Mouse (Mus musculus) heart, postnatal 4 days (tissue): ENCODE results near the gene Rasgrp3. TPM values are rescaled to one million over a fixed set of nuclear protein-coding genes. Genes with fewer than 3 reads are reported as not detected.
A peak's percentile ranks its signal among the peaks of the same experiment; 100 is the strongest.

ENCODE experiments used
- DNase-seq: peaks from one replicate; pipeline ENCODE4 v3.0.0; 2021
- total RNA-seq, 2 experiments: library from RNA; stranded (reverse); gene quantifications; 2 replicates each; pipeline ENCODE4 v1.2.3; 2021

The Rasgrp3 gene
- total RNA-seq, 2 experiments from 2014 or later: 51.8 to 53.3 TPM

- DNase-seq: no peak
Observed at GRCm38 (mm10) chr17:75506097-75506675, 70.5 kb downstream of the Rasgrp3 start.

DNA sequence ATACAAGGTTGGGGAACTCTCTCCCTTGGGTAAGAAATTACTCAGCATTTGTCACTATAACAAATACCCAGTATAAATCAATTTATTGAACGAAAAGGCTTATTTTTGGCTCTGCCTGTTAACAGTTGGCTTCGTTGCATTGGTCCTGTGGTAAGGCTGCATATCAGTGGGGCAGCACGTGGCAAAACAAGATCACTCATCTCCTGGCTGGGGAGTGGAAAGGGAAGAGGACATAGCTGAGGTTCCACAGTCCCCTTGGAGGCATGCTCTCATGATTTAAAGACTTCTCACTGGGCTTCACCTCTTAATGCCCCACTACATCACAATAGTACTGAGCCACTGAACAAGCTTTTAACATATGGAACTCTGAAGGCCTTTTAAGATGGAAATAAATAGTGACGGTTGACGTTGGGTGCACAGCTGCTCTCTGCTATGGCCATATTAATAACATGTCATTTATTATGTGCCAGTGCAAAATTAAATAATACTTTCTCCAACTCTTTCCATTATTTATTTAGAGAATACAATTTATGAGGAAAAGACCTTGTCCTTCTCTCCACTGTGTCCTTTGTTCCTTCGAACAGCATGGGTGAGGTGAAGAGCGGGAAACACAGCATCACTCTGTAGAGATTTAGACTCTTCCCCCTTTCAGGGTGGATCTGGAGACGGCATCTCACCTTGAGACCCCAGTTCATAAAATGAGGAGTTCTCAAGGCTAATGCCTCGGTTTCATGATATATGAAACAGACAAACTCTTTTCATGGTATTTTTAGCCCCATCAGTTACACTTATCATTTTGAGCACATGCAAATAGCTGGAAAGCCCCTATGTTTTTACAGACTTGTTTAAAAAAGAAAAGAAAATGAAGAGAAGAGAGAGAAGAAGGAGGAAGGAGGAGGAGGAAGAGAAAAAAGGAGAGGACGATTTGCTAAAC is 71.3 kb downstream of the Rasgrp3 start:
- no peak for DNase-seq

DNA sequence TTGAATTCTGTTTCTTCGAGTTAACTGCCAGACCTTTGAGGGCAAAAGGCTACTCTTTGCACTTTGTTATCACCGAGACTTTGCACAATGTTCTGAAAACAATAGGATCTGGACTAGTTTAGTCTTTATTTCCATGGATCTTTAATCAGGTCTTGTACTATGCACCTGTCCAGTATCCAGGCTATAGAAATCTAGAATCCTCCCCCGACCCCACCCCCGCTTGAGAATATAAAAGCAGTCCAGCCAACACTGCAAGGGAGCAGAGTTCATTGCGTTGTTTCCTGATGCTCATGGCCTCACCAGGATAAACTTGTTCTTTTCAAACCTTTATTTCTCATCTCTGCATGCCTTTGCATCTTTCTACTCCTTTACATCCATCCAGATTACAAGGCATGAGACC is 73.6 kb downstream of the Rasgrp3 start:
- DNase-seq: no peak

DNA sequence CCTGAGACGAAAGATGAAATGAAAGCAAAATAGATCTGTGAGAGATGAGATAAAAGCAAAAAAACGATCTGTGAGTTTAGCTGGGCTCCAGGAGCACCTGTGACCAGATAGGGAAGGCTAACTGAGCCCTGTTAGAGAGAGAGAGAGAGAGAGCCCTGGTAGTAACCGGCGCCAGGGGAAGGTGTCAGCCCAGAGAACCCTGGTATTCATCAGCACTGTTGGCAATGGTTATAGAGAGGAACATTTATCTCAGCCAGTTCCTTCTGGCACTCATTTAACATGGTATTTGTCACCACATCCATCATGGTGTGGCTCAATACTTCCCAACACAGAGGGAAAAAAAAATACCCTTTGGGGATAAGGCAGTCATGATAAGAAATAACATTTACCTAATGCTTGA is 80.9 kb downstream of the Rasgrp3 start:
- no peak for DNase-seq

- no peak for DNase-seq
Observed at GRCm38 (mm10) chr17:75518181-75518901, 82.6 kb downstream of the Rasgrp3 start.

DNA sequence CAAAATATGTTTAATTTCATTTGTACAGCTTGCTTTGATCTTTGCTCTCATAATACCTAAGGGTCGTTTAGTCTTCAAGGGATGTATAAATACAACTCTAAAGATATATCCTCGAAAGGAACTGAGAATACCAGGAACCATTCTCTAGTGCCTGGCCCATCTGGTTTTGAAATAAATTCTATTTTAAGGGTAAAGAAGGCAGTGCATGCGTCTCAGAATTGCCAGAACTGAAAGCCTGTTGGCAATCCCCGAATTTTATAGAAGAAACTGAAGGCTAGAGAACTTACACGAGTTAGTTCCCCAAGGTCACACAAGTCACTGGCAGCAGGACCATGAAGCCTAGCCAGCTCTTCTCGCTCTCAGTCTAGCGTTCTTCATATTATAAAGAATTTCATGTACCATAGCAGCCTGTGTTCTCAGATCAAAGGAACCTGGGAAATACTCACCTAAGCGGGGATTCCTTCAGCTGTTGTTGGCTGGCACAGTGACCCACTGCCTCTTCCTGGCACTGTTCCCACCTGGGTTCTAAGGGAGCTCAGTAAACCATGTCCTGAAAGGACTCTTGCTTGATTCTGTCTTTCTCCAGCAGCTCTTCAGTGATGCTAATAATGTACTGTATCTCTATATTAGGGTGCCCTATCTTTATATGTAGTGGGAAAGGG is 83.7 kb downstream of the Rasgrp3 start:
- no peak for DNase-seq

GRCm38 (mm10) chr17:75521236-75521842 is 85.6 kb downstream of the Rasgrp3 start:
- DNase-seq: no peak

DNA sequence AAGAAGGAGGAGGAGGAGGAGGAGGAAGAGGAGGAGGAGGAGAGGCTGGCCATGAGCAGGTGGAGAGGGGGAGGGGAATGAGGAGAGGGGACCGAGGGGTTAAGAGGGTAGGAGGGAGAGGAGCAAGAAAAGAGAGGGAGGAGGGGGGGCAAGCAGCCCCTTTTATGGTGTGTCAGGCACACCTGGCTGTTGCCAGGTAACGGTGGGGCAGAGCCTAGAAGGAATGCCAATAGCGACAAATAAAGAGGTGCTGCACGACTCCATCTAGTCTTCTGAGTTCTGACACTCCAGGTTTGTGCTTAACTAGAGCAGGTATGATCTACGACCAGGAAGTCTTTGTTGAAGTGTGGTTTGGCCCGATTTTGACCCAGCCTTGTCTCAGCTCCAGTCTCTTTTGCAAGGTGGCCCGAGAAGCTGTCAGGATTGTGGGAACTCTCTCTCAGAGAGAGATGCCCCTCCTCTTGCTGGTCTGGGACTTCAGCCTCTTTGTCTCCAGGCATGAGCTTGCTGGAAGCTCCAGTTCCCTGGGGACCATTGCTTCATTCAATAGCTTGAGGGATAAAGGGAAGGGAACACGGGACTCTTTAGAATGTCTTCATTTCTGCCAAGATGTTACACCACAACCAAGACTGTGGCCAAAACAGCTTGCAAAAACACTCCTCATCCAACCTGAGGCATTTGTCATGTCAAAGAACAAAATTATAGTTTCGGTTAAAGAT is 86.8 kb downstream of the Rasgrp3 start:
- DNase-seq: peak; percentile 45

GRCm38 (mm10) chr17:75523812-75524211 is 88.1 kb downstream of the Rasgrp3 start:
- peak; percentile 34 for DNase-seq

- DNase-seq: no peak
Observed at GRCm38 (mm10) chr17:75526411-75526810, 90.7 kb downstream of the Rasgrp3 start.

DNA sequence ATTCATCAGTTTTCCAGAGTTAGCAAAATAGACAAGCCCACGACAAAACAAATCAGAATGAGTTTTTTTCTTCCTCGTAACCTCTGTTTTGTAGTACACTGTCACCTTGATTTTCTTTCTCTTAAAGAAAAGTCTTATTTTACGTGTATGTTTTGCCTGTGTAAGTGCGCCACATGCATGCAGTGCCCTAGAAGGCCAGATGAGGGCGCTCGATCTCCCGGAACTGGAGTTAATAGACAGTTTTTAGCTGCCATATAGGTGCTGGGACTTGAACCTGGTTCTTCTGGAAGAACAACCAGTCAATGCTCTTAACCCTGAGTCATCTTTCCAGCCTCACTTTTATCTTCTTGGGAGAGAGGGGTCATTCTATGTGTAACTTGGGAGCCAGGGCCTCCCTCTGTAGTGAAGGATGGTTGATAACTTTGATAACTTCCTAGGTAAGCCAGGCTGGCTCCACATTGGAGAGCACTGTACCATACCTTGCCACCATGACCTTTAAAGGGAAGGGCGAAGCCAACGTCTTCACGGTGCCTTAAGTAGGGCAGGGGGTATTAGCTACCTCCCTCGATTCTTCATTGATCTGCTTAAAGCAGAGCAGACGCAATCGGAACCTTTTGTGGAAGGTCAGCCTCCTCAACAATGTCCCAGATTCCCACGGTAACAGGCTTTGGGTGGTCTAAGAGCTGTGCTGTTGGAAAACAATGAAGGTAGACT is 93.7 kb downstream of the Rasgrp3 start:
- DNase-seq: no peak

- DNase-seq: no peak
Observed at GRCm38 (mm10) chr17:75532469-75532986, 96.8 kb downstream of the Rasgrp3 start.

GRCm38 (mm10) chr17:75534314-75535020 is 98.8 kb downstream of the Rasgrp3 start:
- DNase-seq: no peak

- no peak for DNase-seq
Observed at GRCm38 (mm10) chr17:75535612-75536011, 99.9 kb downstream of the Rasgrp3 start.

- DNase-seq: peak; percentile 55
Observed at GRCm38 (mm10) chr17:75536396-75537049, 100.8 kb downstream of the Rasgrp3 start.

DNA sequence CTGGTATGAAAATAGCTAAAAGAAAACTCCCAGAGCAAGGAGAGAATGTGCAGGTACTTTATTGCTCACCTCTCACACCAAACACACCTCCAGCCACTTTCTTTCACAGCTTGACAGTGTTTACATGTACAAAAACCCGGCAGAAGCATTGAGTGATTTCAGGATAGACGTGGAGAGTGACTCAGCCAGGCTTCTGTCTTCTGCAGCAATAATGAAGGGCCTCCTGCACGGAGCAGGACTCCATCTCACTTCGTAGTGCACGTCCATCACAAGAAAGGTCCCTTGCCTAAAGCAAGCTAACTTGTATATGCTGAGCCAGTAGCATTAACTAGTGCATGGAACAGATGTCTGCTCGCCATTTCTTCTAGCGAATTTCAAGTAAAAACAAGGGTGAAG is 101.4 kb downstream of the Rasgrp3 start:
- DNase-seq: no peak

DNA sequence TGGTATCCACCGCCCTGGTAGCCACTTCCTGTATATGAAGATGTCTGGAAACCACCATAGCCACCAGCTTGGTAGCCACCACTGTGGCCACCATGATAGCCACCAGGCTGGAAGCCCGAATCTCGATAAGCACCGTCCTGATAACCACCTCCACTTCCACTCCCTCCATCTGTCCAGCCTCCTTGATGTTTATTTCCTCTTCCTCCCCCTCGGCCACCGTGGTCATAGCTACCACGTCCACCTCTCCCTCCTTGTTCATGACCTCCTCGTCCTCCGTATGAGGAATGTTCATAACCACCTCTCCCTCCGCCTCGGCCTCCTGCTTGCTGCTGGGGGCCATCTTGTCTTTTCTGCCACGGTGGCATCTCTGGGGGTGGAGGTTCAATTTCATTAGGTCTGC is 102.7 kb downstream of the Rasgrp3 start:
- no peak for DNase-seq

DNA sequence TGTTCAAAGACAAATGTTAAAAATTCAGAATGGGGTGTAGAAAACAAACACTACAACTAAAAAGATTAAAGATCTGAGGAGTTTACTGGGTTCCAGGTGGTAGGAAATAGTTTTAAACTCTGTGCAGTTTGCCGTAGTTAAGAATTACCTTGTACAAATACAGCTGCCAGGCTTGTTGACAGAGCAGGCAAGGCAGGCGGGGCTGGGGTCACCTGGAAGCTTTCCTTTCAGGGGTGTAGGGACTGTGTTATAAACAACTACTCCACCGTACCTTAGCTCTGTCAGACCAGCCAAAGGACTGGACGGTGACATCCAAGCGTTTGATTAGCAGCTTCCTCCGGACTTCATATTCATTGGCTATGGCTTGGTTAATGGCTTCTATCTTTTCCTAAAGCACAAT is 103.4 kb downstream of the Rasgrp3 start:
- DNase-seq: no peak

DNA sequence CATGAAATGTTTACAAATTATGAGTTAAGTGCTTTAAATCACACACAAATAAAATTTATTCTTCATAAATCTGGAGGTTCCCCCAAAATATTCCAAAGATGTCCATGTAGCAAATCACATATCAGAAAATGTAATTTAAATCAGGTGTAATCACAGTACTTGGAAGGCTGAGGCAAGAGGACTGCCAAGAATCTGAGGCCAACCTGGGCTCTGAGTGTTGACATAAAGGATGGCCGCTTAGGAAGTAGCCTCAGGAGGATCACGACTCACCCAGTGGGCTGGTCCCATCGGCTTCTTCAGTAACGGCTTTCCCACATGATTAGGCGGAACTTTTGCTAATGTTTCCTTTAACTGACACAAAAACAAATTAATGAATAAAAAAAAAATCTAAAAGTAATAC is 104.1 kb downstream of the Rasgrp3 start:
- no peak for DNase-seq
